Mouse (Mus musculus) forebrain, embryonic 12.5 days (tissue): ENCODE results near the gene Tmem74b. TPM values are rescaled to one million over a fixed set of nuclear protein-coding genes. Genes with fewer than 3 reads are reported as not detected.

Experiments
- ATAC-seq: fragments of 200-750 bp; cut with Nextera tagmentation; 2 replicates; pipeline ENCODE4 v1.8.0; 2017; ENCODE audit warnings: moderate TSS enrichment; ENCODE audit not compliant: low FRiP score
- H3K27ac ChIP-seq: fragments of 300-500 bp; sonication (generic); 2 replicates; pipeline ENCODE4 v1.5.1; 2016; ENCODE audit warnings: mild to moderate bottlenecking
- H3K27me3 ChIP-seq: fragments of 300-500 bp; sonication (generic); 2 replicates; pipeline ENCODE4 v1.6.1; 2016; ENCODE audit warnings: mild to moderate bottlenecking
- H3K36me3 ChIP-seq: fragments of 300-500 bp; sonication (generic); replicated peaks from 2 replicates; pipeline ENCODE4 v1.6.1; 2016; ENCODE audit warnings: mild to moderate bottlenecking
- H3K4me1 ChIP-seq: fragments of 300-500 bp; sonication (generic); 2 replicates; pipeline ENCODE4 v1.6.1; 2016
- H3K4me2 ChIP-seq: fragments of 300-500 bp; sonication (generic); 2 replicates; pipeline ENCODE4 v1.6.1; 2016; ENCODE audit warnings: mild to moderate bottlenecking, moderate library complexity
- H3K4me3 ChIP-seq: fragments of 300-500 bp; sonication (generic); replicated peaks from 2 replicates; pipeline ENCODE4 v1.5.1; 2016; ENCODE audit warnings: mild to moderate bottlenecking
- H3K9ac ChIP-seq: fragments of 300-500 bp; sonication (generic); 2 replicates; pipeline ENCODE4 v1.6.1; 2016; ENCODE audit warnings: mild to moderate bottlenecking
- H3K9me3 ChIP-seq: fragments of 300-500 bp; sonication (generic); 2 replicates; pipeline ENCODE4 v1.6.1; 2016
- WGBS: fragments of 180-500 bp; shearing (Covaris S2); methylation state at CpG from one replicate; pipeline ENCODE4 v1.1.7; 2016; 5-methylcytosine and 5-hydroxymethylcytosine counted together
- polyA plus RNA-seq: library from polyadenylated mRNA; unstranded; fragments of >200 nt; fragmentation: Nextera tagmentation; extraction: Ambion mirVana; gene quantifications from 2 replicates; pipeline ENCODE4 v1.2.1, GENCODE M21; 2016

The Tmem74b gene
- polyA plus RNA-seq = 9.5 and 11.3 TPM in 2 replicates

- ATAC-seq = peak; percentile 14; the same call in 1 of the 2 replicates
Measured at GRCm38 (mm10) chr2:151701231-151702145, at the start of gene Tmem74b. TSS of gene Tmem74b (plus strand) at chr2:151702008.

GRCm38 (mm10) chr2:151652053-151652452, 49.8 kb upstream of the Tmem74b start:
- 66% methylated on average over 1 of the region's 1 CpGs for WGBS
- no peak for ATAC-seq
- H3K27ac ChIP-seq = no peak overlapping the region
- no peak overlapping the region for H3K9ac ChIP-seq
- H3K4me1 ChIP-seq = no peaks in the 10 kb centered on the region
- H3K36me3 ChIP-seq = no peaks in the 10 kb centered on the region
- H3K4me2 ChIP-seq = no peak overlapping the region
- H3K27me3 ChIP-seq = no peaks in the 10 kb centered on the region
- H3K4me3 ChIP-seq = no peak overlapping the region
- H3K9me3 ChIP-seq = no peaks in the 10 kb centered on the region

More at GRCm38 (mm10) chr2:151701231-151702145, at the start of gene Tmem74b:
- Histone ChIP-seq H3K4me3 (peak within 1 kb of the TSS; percentile 79), H3K27me3 (peaks cover 31% of the 10 kb centered on the region), H3K4me2 (peak within 1 kb of the TSS; percentile 99), H3K4me1 (peaks cover 17% of the 10 kb centered on the region), H3K9me3 (no peaks in the 10 kb centered on the region), H3K9ac (peak within 1 kb of the TSS; percentile 87), H3K36me3 (0 out of 2 replicates have a peak, but pooled peaks cover under 1% of the 10 kb centered on the region), H3K27ac (peak within 1 kb of the TSS; percentile 66)
- 4% methylated on average over 25 of the region's 25 CpGs for WGBS

- no peak within 1 kb of the TSS for H3K4me3 ChIP-seq
- no peak within 1 kb of the TSS for H3K9ac ChIP-seq
- H3K4me1 ChIP-seq = 0 out of 2 replicates have a peak, but pooled peaks cover 3% of the 10 kb centered on the region
- H3K4me2 ChIP-seq = no peak within 1 kb of the TSS
- H3K27ac ChIP-seq = no peak within 1 kb of the TSS
- WGBS = 75% methylated on average over 3 of the region's 3 CpGs
- H3K27me3 ChIP-seq = peaks cover 14% of the 10 kb centered on the region
- no peaks in the 10 kb centered on the region for H3K36me3 ChIP-seq
- ATAC-seq = no peak
- peaks cover 6% of the 10 kb centered on the region; the same call in 1 of the 2 replicates for H3K9me3 ChIP-seq
Measured at GRCm38 (mm10) chr2:151668433-151668832, 33.4 kb upstream of the Tmem74b start, which contains the start of gene Rad21l. TSS of gene Rad21l (minus strand) at chr2:151668533.

GRCm38 (mm10) chr2:151670026-151670967, 31.5 kb upstream of the Tmem74b start:
- no peak overlapping the region for H3K4me3 ChIP-seq
- 42% methylated on average over 48 of the region's 48 CpGs for WGBS
- H3K9ac ChIP-seq = no peak overlapping the region
- H3K4me1 ChIP-seq = 0 out of 2 replicates have a peak, but pooled peaks cover 3% of the 10 kb centered on the region
- 0 out of 2 replicates have a peak, but pooled peaks have one; percentile 39 for ATAC-seq
- H3K9me3 ChIP-seq = peaks cover 6% of the 10 kb centered on the region; the same call in 1 of the 2 replicates
- H3K27me3 ChIP-seq = peaks cover 21% of the 10 kb centered on the region
- H3K36me3 ChIP-seq = no peaks in the 10 kb centered on the region
- peak overlapping the region; percentile 34 for H3K4me2 ChIP-seq
- no peak overlapping the region for H3K27ac ChIP-seq

GRCm38 (mm10) chr2:151670968-151671329, 30.9 kb upstream of the Tmem74b start:
- Histone ChIP-seq H3K4me1 (0 out of 2 replicates have a peak, but pooled peaks cover 3% of the 10 kb centered on the region), H3K27me3 (peaks cover 21% of the 10 kb centered on the region), H3K9me3 (peaks cover 6% of the 10 kb centered on the region; the same call in 1 of the 2 replicates), H3K36me3 (no peaks in the 10 kb centered on the region), H3K27ac (no peak overlapping the region), H3K9ac (no peak overlapping the region), H3K4me3 (no peak overlapping the region), H3K4me2 (no peak overlapping the region)
- 63% methylated on average over 1 of the region's 1 CpGs for WGBS
- no peak for ATAC-seq

- Histone ChIP-seq H3K4me1 (no peaks in the 10 kb centered on the region), H3K4me3 (no peak overlapping the region), H3K27me3 (peaks cover 7% of the 10 kb centered on the region), H3K9ac (no peak overlapping the region), H3K36me3 (no peaks in the 10 kb centered on the region), H3K4me2 (no peak overlapping the region), H3K27ac (no peak overlapping the region), H3K9me3 (no peaks in the 10 kb centered on the region)
- WGBS = 51% methylated on average over 2 of the region's 2 CpGs
- ATAC-seq = no peak
Measured at GRCm38 (mm10) chr2:151676234-151676633, 25.6 kb upstream of the Tmem74b start.

GRCm38 (mm10) chr2:151682357-151682756, 19.5 kb upstream of the Tmem74b start:
- no peak overlapping the region for H3K4me3 ChIP-seq
- WGBS = 65% methylated on average over 3 of the region's 3 CpGs
- H3K4me2 ChIP-seq = no peak overlapping the region
- no peaks in the 10 kb centered on the region for H3K4me1 ChIP-seq
- ATAC-seq = peak; percentile 64; the same call in 1 of the 2 replicates
- no peaks in the 10 kb centered on the region for H3K36me3 ChIP-seq
- no peak overlapping the region for H3K9ac ChIP-seq
- no peaks in the 10 kb centered on the region for H3K9me3 ChIP-seq
- no peaks in the 10 kb centered on the region for H3K27me3 ChIP-seq
- no peak overlapping the region for H3K27ac ChIP-seq

GRCm38 (mm10) chr2:151682976-151683375, 18.8 kb upstream of the Tmem74b start:
- Histone ChIP-seq H3K27me3 (no peaks in the 10 kb centered on the region), H3K36me3 (no peaks in the 10 kb centered on the region), H3K4me1 (no peaks in the 10 kb centered on the region), H3K9ac (no peak overlapping the region), H3K4me3 (no peak overlapping the region), H3K9me3 (no peaks in the 10 kb centered on the region), H3K4me2 (no peak overlapping the region), H3K27ac (no peak overlapping the region)
- ATAC-seq = no peak
- 97% methylated on average over 4 of the region's 4 CpGs for WGBS

- under 1% methylated on average over 85 of the region's 97 CpGs for WGBS
Measured at GRCm38 (mm10) chr2:151702146-151702850, 490 bp downstream of the Tmem74b start.

GRCm38 (mm10) chr2:151702851-151703190, 1.0 kb downstream of the Tmem74b start:
- peaks cover 17% of the 10 kb centered on the region for H3K4me1 ChIP-seq
- H3K36me3 ChIP-seq = peaks cover 12% of the 10 kb centered on the region; the same call in 1 of the 2 replicates
- peak overlapping the region; percentile 87 for H3K9ac ChIP-seq
- 1% methylated on average over 16 of the region's 17 CpGs for WGBS
- H3K4me3 ChIP-seq = peak overlapping the region; percentile 79
- H3K27ac ChIP-seq = peak overlapping the region; percentile 66; the same call in 1 of the 2 replicates
- no peaks in the 10 kb centered on the region for H3K9me3 ChIP-seq
- peak overlapping the region; percentile 99 for H3K4me2 ChIP-seq
- ATAC-seq = peak; percentile 66
- H3K27me3 ChIP-seq = peaks cover 31% of the 10 kb centered on the region

More at GRCm38 (mm10) chr2:151702146-151702850, 490 bp downstream of the Tmem74b start:
- Histone ChIP-seq H3K9me3 (no peaks in the 10 kb centered on the region), H3K4me3 (peak overlapping the region; percentile 79), H3K4me2 (peak overlapping the region; percentile 99), H3K27ac (peak overlapping the region; percentile 66), H3K9ac (peak overlapping the region; percentile 87), H3K36me3 (peaks cover 9% of the 10 kb centered on the region; the same call in 1 of the 2 replicates), H3K4me1 (peaks cover 17% of the 10 kb centered on the region), H3K27me3 (peaks cover 31% of the 10 kb centered on the region)
- ATAC-seq = peak; percentile 90

- 42% methylated on average over 3 of the region's 3 CpGs for WGBS
- no peak for ATAC-seq
- Histone ChIP-seq H3K4me2 (no peak overlapping the region), H3K4me3 (no peak overlapping the region), H3K27ac (no peak overlapping the region), H3K36me3 (peaks cover 15% of the 10 kb centered on the region), H3K27me3 (no peaks in the 10 kb centered on the region), H3K4me1 (no peaks in the 10 kb centered on the region), H3K9me3 (no peaks in the 10 kb centered on the region), H3K9ac (no peak overlapping the region)
Measured at GRCm38 (mm10) chr2:151712647-151713046, 10.8 kb downstream of the Tmem74b start.
